Mouse (Mus musculus) stomach, embryonic 14.5 days (tissue): ENCODE results near the gene Rnf169. TPM values are rescaled to one million over a fixed set of nuclear protein-coding genes. Genes with fewer than 3 reads are reported as not detected.
"Not testable (repeated sequence)": the region's sequence is repeated elsewhere in the genome, so short reads cannot be mapped to it uniquely, and the experiment has no call there.

ENCODE experiments used
- ATAC-seq: fragments of 200-750 bp; cut with Nextera tagmentation; 2 replicates; pipeline ENCODE4 v1.8.0; 2017; ENCODE audit warnings: low read depth, moderate TSS enrichment; ENCODE audit not compliant: insufficient number of reproducible peaks, insufficient read depth, low FRiP score
- H3K27ac ChIP-seq: fragments of 300-500 bp; sonication (generic); 2 replicates; pipeline ENCODE4 v1.5.1; 2014; ENCODE audit warnings: mild to moderate bottlenecking, low read length, moderate library complexity, mixed read lengths
- H3K27me3 ChIP-seq: fragments of 300-500 bp; sonication (generic); 2 replicates; pipeline ENCODE4 v1.6.1; 2014; ENCODE audit warnings: low read length, control low read depth, mixed read lengths; ENCODE audit not compliant: control insufficient read depth, insufficient read depth
- H3K36me3 ChIP-seq: fragments of 300-500 bp; sonication (generic); 2 replicates; pipeline ENCODE4 v1.6.1; 2014; ENCODE audit warnings: mild to moderate bottlenecking, control low read depth, low read length, moderate library complexity, mixed read lengths; ENCODE audit not compliant: control insufficient read depth, insufficient read depth
- H3K4me1 ChIP-seq: fragments of 300-500 bp; sonication (generic); 2 replicates; pipeline ENCODE4 v1.6.1; 2014; ENCODE audit warnings: low read length, control low read depth, mixed read lengths; ENCODE audit not compliant: control insufficient read depth, insufficient read depth
- H3K4me2 ChIP-seq: fragments of 300-500 bp; sonication (generic); replicated peaks from 2 replicates; pipeline ENCODE4 v1.6.1; 2014; ENCODE audit warnings: low read depth, low read length, control low read depth
- H3K4me3 ChIP-seq: fragments of 300-500 bp; sonication (generic); 2 replicates; pipeline ENCODE4 v1.5.1; 2014; ENCODE audit warnings: low read depth, low read length, control low read depth
- H3K9ac ChIP-seq: fragments of 300-500 bp; sonication (generic); replicated peaks from 2 replicates; pipeline ENCODE4 v1.6.1; 2014; ENCODE audit warnings: low read depth, mild to moderate bottlenecking, control low read depth, low read length, moderate library complexity, mixed read lengths
- H3K9me3 ChIP-seq: fragments of 300-500 bp; sonication (generic); 2 replicates; pipeline ENCODE4 v1.6.1; 2016; ENCODE audit warnings: low read depth, low read length, control low read depth; ENCODE audit not compliant: control insufficient read depth
- WGBS: fragments of 180-500 bp; shearing (Covaris S2); extraction: QIAGEN DNeasy Blood & Tissue Kit; methylation state at CpG from one replicate; pipeline ENCODE4 v1.1.7; 2014; 5-methylcytosine and 5-hydroxymethylcytosine counted together
- polyA plus RNA-seq: library from polyadenylated mRNA; unstranded; fragments of >200 nt; fragmentation: Nextera tagmentation; extraction: Ambion mirVana; gene quantifications from 2 replicates; pipeline ENCODE4 v1.2.1, GENCODE M21; 2014

Rnf169 gene
- polyA plus RNA-seq, 1 experiment from 2014 or later: 9.9 TPM

- no peaks in the 10 kb centered on the region for H3K4me1 ChIP-seq
- no peak overlapping the region for H3K9ac ChIP-seq
- H3K27ac ChIP-seq: no peak overlapping the region
- peaks cover 5% of the 10 kb centered on the region; the same call in 1 of the 2 replicates for H3K9me3 ChIP-seq
- 76% methylated on average over 9 of the region's 9 CpGs for WGBS
- no peak overlapping the region for H3K4me3 ChIP-seq
- peaks cover 27% of the 10 kb centered on the region for H3K36me3 ChIP-seq
- no peak overlapping the region for H3K4me2 ChIP-seq
- no peak for ATAC-seq
- no peaks in the 10 kb centered on the region for H3K27me3 ChIP-seq
Measured at GRCm38 (mm10) chr7:99947329-99947728, 32.9 kb downstream of the Rnf169 start.

DNA sequence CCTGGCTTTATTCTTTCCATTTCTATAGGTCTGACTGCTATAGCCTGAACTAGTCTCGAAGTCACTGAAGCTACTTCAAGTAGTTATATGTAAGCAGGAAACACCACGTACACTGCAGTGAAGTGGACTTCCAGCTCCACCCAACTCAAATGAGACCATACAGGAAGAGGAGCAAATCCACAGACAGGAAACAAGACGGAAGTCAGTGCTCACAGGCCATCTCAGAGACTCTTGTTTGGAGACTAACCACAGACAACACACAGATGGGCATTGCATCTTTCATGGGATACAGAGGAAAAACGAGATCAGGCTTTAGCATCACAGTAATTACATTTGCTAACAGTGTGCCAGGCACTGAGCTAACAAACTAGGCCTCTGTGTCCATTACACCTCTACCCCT lies 33.9 kb downstream of the Rnf169 start:
- Histone ChIP-seq H3K4me1 (no peaks in the 10 kb centered on the region), H3K9ac (no peak overlapping the region), H3K4me3 (no peak overlapping the region), H3K4me2 (no peak overlapping the region), H3K36me3 (peaks cover 33% of the 10 kb centered on the region), H3K27me3 (no peaks in the 10 kb centered on the region), H3K9me3 (peaks cover 5% of the 10 kb centered on the region; the same call in 1 of the 2 replicates), H3K27ac (no peak overlapping the region)
- no peak for ATAC-seq
- 87% methylated on average over 4 of the region's 4 CpGs for WGBS

- H3K27ac ChIP-seq: no peak overlapping the region
- no peaks in the 10 kb centered on the region for H3K27me3 ChIP-seq
- H3K9ac ChIP-seq: no peak overlapping the region
- no peak for ATAC-seq
- H3K9me3 ChIP-seq: peaks cover 5% of the 10 kb centered on the region; the same call in 1 of the 2 replicates
- 98% methylated on average over 3 of the region's 3 CpGs for WGBS
- no peak overlapping the region for H3K4me2 ChIP-seq
- H3K36me3 ChIP-seq: peaks cover 33% of the 10 kb centered on the region
- H3K4me1 ChIP-seq: no peaks in the 10 kb centered on the region
- no peak overlapping the region for H3K4me3 ChIP-seq
Measured at GRCm38 (mm10) chr7:99945939-99946338, 34.3 kb downstream of the Rnf169 start.

- not testable (repeated sequence) for H3K4me3 ChIP-seq, H3K4me1 ChIP-seq, H3K4me2 ChIP-seq, H3K27ac ChIP-seq, H3K9ac ChIP-seq, ATAC-seq, H3K9me3 ChIP-seq, H3K27me3 ChIP-seq
- peaks cover 40% of the 10 kb centered on the region for H3K36me3 ChIP-seq
- WGBS: 93% methylated on average over 22 of the region's 22 CpGs
Measured at GRCm38 (mm10) chr7:99945012-99945411, 35.2 kb downstream of the Rnf169 start.

DNA sequence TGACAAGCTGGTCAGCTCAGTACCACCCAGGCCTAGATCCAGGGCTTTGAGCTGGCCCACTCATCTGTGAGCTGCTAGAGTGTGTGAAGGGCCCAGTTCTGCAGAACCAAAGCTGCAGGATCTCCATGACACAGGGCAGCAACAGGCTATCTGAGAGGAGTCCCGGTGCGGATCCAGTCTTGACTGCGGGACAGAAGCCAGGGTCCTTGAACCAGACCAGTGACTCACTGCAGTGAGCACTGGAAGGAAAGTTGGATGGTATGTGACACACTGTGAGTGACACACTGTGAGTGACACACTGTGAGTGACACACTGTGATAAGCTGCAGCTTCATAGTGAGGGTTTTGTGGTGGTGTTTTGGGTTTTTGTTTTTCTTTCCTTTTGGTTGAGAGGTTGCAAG lies 35.7 kb downstream of the Rnf169 start:
- no peak overlapping the region for H3K27ac ChIP-seq
- H3K4me3 ChIP-seq: no peak overlapping the region
- no peak overlapping the region for H3K9ac ChIP-seq
- no peak overlapping the region for H3K4me2 ChIP-seq
- no peak for ATAC-seq
- 98% methylated on average over 3 of the region's 3 CpGs for WGBS
- no peaks in the 10 kb centered on the region for H3K27me3 ChIP-seq
- peaks cover 41% of the 10 kb centered on the region for H3K36me3 ChIP-seq
- peaks cover 5% of the 10 kb centered on the region; the same call in 1 of the 2 replicates for H3K9me3 ChIP-seq
- H3K4me1 ChIP-seq: no peaks in the 10 kb centered on the region

DNA sequence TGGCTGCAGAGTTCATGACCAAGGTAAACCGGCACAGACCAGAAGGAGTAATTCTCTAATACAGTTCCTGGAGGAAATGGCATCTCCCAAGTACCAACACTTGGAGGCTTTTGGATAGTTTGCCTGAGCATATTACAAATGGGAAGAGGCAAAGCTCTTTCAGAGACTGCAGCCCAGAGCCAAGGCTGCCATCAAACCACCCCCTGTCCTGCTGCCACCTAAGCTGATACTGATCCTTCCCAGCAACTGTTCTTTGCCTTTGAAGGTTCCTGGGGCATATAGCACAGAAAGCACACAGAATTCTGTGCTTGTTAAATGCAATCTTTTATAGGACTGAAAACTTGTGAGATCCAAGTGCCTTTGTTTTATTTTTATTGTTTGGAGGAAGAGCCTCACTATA lies 39.6 kb downstream of the Rnf169 start:
- no peaks in the 10 kb centered on the region for H3K9me3 ChIP-seq
- no peak overlapping the region for H3K9ac ChIP-seq
- no peak for ATAC-seq
- no peak overlapping the region for H3K27ac ChIP-seq
- peaks cover 23% of the 10 kb centered on the region for H3K36me3 ChIP-seq
- no peak overlapping the region for H3K4me3 ChIP-seq
- 97% methylated on average over 1 of the region's 1 CpGs for WGBS
- H3K4me2 ChIP-seq: no peak overlapping the region
- H3K4me1 ChIP-seq: no peaks in the 10 kb centered on the region
- no peaks in the 10 kb centered on the region for H3K27me3 ChIP-seq

DNA sequence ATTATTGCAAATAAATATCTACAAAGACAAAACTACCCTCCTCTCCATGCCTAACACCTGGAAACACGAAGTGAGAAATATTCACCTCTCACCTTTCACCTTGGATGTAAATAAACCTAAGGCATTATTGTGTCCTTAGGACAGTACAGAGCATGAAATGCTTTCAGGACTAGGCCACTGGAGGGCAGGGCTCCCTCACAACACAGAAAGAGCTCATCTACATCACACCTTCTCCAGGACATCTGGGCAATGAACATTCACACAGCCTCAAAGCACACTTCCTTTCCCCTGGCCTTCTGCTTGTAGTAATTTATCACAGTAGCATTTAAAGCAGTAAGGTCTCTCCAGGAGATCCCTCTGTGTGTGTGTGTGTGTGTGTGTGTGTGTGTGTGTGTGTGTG lies 44.5 kb downstream of the Rnf169 start:
- Histone ChIP-seq H3K4me2 (no peak overlapping the region), H3K4me1 (no peaks in the 10 kb centered on the region), H3K9me3 (no peaks in the 10 kb centered on the region), H3K36me3 (peaks cover 28% of the 10 kb centered on the region), H3K4me3 (no peak overlapping the region), H3K9ac (no peak overlapping the region), H3K27me3 (no peaks in the 10 kb centered on the region), H3K27ac (no peak overlapping the region)
- ATAC-seq: no peak
- 43% methylated on average over 1 of the region's 1 CpGs for WGBS

- Histone ChIP-seq H3K4me2 (no peak overlapping the region), H3K36me3 (peaks cover 51% of the 10 kb centered on the region), H3K4me3 (no peak overlapping the region), H3K27me3 (no peaks in the 10 kb centered on the region), H3K9ac (no peak overlapping the region), H3K9me3 (no peaks in the 10 kb centered on the region), H3K4me1 (no peaks in the 10 kb centered on the region), H3K27ac (no peak overlapping the region)
- no peak for ATAC-seq
- 76% methylated on average over 10 of the region's 10 CpGs for WGBS
Measured at GRCm38 (mm10) chr7:99926916-99927714, 53.1 kb downstream of the Rnf169 start.

DNA sequence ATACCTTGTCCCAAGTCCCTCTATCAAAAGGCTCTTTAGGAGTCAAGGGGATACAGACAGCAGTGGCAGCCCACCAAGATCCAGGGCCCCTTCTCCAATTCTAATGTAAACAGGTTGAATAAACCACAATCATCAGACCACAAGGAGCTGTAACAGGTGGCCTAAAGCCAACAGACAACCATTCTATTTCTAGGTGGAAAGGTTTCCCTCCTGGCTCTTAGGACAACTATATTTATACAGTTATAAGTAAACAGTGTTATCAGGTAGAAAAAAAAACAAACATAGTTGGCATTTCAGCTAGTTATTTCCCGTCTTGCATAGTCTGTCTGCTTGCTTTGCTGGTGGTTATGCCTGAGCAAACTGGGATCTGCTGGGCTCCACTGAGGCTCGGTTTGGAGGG lies 59.8 kb downstream of the Rnf169 start:
- 0 out of 2 replicates have a peak, but pooled peaks cover 2% of the 10 kb centered on the region for H3K27me3 ChIP-seq
- H3K9ac ChIP-seq: no peak overlapping the region
- H3K4me2 ChIP-seq: no peak overlapping the region
- peaks cover 31% of the 10 kb centered on the region for H3K36me3 ChIP-seq
- H3K4me3 ChIP-seq: no peak overlapping the region
- peaks cover 15% of the 10 kb centered on the region; the same call in 1 of the 2 replicates for H3K4me1 ChIP-seq
- no peak for ATAC-seq
- H3K9me3 ChIP-seq: no peaks in the 10 kb centered on the region
- H3K27ac ChIP-seq: no peak overlapping the region
- WGBS: 47% methylated on average over 2 of the region's 2 CpGs
